Mouse (Mus musculus): ENCODE data around the gene Myo1f. TPM values are rescaled to one million over a fixed set of nuclear protein-coding genes. Genes with fewer than 3 reads are reported as not detected.

The Myo1f gene
- total and polyA plus RNA-seq, 3 experiments, result 0.08 to 0.40 TPM; not detected in 1

- TF ChIP-seq NELFE (IDR thresholded peaks at IDR 0.05; ENCODE audit: low read depth, low read length), result no peak
- TF ChIP-seq UBTF (IDR thresholded peaks at IDR 0.05; ENCODE audit: borderline replicate concordance, insufficient read depth, low read depth, low read length), result no peak
Measured at GRCm38 (mm10) chr17:33629487-33630125, 74.1 kb downstream of the Myo1f start (continued).

GRCm38 (mm10) chr17:33630171-33630895, 74.8 kb downstream of the Myo1f start:
- Histone ChIP-seq H3K9me3 (replicated peaks; ENCODE audit: insufficient read depth, low read length) (no peaks in the 10 kb centered on the region), H3K27ac (ENCODE audit: control insufficient read depth, low read depth, low read length) (no peak overlapping the region), H3K4me3 (ENCODE audit: control insufficient read depth in 1 of 2, insufficient read depth in 1 of 2, low read depth in 2 of 2, low read length in 2 of 2) (no peak overlapping the region), H3K36me3 (ENCODE audit: control insufficient read depth in 1 of 2, insufficient read depth in 2 of 2, low read length in 2 of 2) (peaks cover 0 to 7% of the 10 kb centered on the region in 2 experiments; a peak in 2 of 4 replicates), H3K4me1 (ENCODE audit: control insufficient read depth in 1 of 2, insufficient read depth in 2 of 2, low read length in 2 of 2) (peaks cover 0 to 12% of the 10 kb centered on the region in 2 experiments; a peak in 2 of 4 replicates), H3K27me3 (ENCODE audit: control insufficient read depth in 1 of 2, insufficient read depth in 2 of 2, low read length in 2 of 2) (no peaks in the 10 kb centered on the region), H3K9ac (ENCODE audit: control insufficient read depth, low read depth, low read length, poor library complexity, severe bottlenecking) (no peak overlapping the region), H3K79me2 (ENCODE audit: control insufficient read depth, insufficient read depth, low read length, poor library complexity) (peaks cover 1% of the 10 kb centered on the region; the same call in 1 of the 2 replicates)
- no peak for TF ChIP-seq JUND (IDR thresholded peaks at IDR 0.05; ENCODE audit: low read depth, low read length)
- TF ChIP-seq ZMIZ1 (IDR thresholded peaks at IDR 0.05; ENCODE audit: low read depth, low read length), result no peak
- TF ChIP-seq MYB (IDR thresholded peaks at IDR 0.05; ENCODE audit: low read depth, low read length), result no peak
- no peak for TF ChIP-seq SMC3 (IDR thresholded peaks at IDR 0.05; ENCODE audit: low read depth, low read length)
- no peak for TF ChIP-seq MYC (IDR thresholded peaks at IDR 0.05; ENCODE audit: low read depth, low read length)
- no peak for DNase-seq (ENCODE audit: low read depth, low spot score)

GRCm38 (mm10) chr17:33631236-33631635, 75.7 kb downstream of the Myo1f start:
- no peak overlapping the region for H3K27ac ChIP-seq (ENCODE audit: control insufficient read depth, low read depth, low read length)
- no peak overlapping the region for H3K4me3 ChIP-seq (ENCODE audit: control insufficient read depth in 1 of 2, insufficient read depth in 1 of 2, low read depth in 2 of 2, low read length in 2 of 2)
- H3K9ac ChIP-seq (ENCODE audit: control insufficient read depth, low read depth, low read length, poor library complexity, severe bottlenecking), result no peak overlapping the region
- H3K79me2 ChIP-seq (ENCODE audit: control insufficient read depth, insufficient read depth, low read length, poor library complexity), result peaks cover 1% of the 10 kb centered on the region; the same call in 1 of the 2 replicates
- DNase-seq (ENCODE audit: low read depth, low spot score), result no peak
- TF ChIP-seq MYB (IDR thresholded peaks at IDR 0.05; ENCODE audit: low read depth, low read length) (no peak), CTCF (IDR thresholded peaks at IDR 0.05 in 2 of 3, conservative IDR thresholded peaks at IDR 0.05 in 1 of 3; ENCODE audit: control insufficient read depth in 1 of 3, insufficient read depth in 1 of 3, low read depth in 2 of 3, low read length in 3 of 3, poor library complexity in 1 of 3, severe bottlenecking in 1 of 3) (no peak), RCOR1 (IDR thresholded peaks at IDR 0.05; ENCODE audit: low read depth, low read length) (no peak), MXI1 (IDR thresholded peaks at IDR 0.05; ENCODE audit: low read depth, low read length) (no peak), MAX (IDR thresholded peaks at IDR 0.05; ENCODE audit: low read length) (no peak), USF1 (IDR thresholded peaks at IDR 0.05; ENCODE audit: low read depth, low read length) (no peak), USF2 (IDR thresholded peaks at IDR 0.05; ENCODE audit: borderline replicate concordance in 1 of 2, insufficient read depth in 1 of 2, low read depth in 1 of 2, low read length in 2 of 2) (no peak), POLR2AphosphoS2 (IDR thresholded peaks at IDR 0.05; ENCODE audit: low read length) (no peak), MAZ (IDR thresholded peaks at IDR 0.05; ENCODE audit: low read depth, low read length) (no peak), RAD21 (IDR thresholded peaks at IDR 0.05; ENCODE audit: low read depth, low read length) (no peak), E2F4 (IDR thresholded peaks at IDR 0.05; ENCODE audit: borderline replicate concordance, low read depth, low read length) (no peak), ZNF384 (IDR thresholded peaks at IDR 0.05; ENCODE audit: low read depth, low read length) (no peak), POLR2A (IDR thresholded peaks at IDR 0.05; ENCODE audit: control insufficient read depth in 1 of 2, insufficient read depth in 1 of 2, low read depth in 1 of 2, low read length in 2 of 2, poor library complexity in 1 of 2) (no peak), POLR2AphosphoS5 (IDR thresholded peaks at IDR 0.05; ENCODE audit: borderline replicate concordance, low read depth, low read length) (no peak), CHD1 (IDR thresholded peaks at IDR 0.05; ENCODE audit: low read depth, low read length) (no peak), BHLHE40 (IDR thresholded peaks at IDR 0.05; ENCODE audit: borderline replicate concordance, low read depth, low read length) (no peak), ZMIZ1 (IDR thresholded peaks at IDR 0.05; ENCODE audit: low read depth, low read length) (no peak), TBP (IDR thresholded peaks at IDR 0.05; ENCODE audit: low read depth, low read length) (no peak), EP300 (IDR thresholded peaks at IDR 0.05; ENCODE audit: low read depth in 1 of 2, low read length in 2 of 2) (no peak)
- H3K27me3 ChIP-seq (ENCODE audit: control insufficient read depth in 1 of 2, insufficient read depth in 2 of 2, low read length in 2 of 2), result no peaks in the 10 kb centered on the region
- H3K4me1 ChIP-seq (ENCODE audit: control insufficient read depth in 1 of 2, insufficient read depth in 2 of 2, low read length in 2 of 2), result peaks cover 0 to 12% of the 10 kb centered on the region in 2 experiments; a peak in 2 of 4 replicates
- H3K36me3 ChIP-seq (ENCODE audit: control insufficient read depth in 1 of 2, insufficient read depth in 2 of 2, low read length in 2 of 2), result peaks cover 0 to 7% of the 10 kb centered on the region in 2 experiments; a peak in 2 of 4 replicates
- no peaks in the 10 kb centered on the region for H3K9me3 ChIP-seq (replicated peaks; ENCODE audit: insufficient read depth, low read length)

Data from MEL (cell line).